Mouse (Mus musculus): ENCODE measurements around the gene Atp5k. TPM values are rescaled to one million over a fixed set of nuclear protein-coding genes. Genes with fewer than 3 reads are reported as not detected.

Atp5k gene
- polyA plus RNA-seq (2016; fragmentation: Nextera tagmentation; extraction: Ambion mirVana): 521 and 675 TPM in 2 replicates

GRCm38 (mm10) chr5:108433804-108434587, at the start of gene Atp5k:
Gene Atp5k, minus strand, starts transcription at chr5:108434448.
- Histone ChIP-seq H3K4me1 (peaks cover 15% of the 10 kb centered on the region), H3K36me3 (peaks cover 34% of the 10 kb centered on the region), H3K9me3 (no peaks in the 10 kb centered on the region), H3K27me3 (ENCODE audit: insufficient read depth, poor library complexity, severe bottlenecking) (peaks cover 19% of the 10 kb centered on the region; the same call in 1 of the 2 replicates), H3K27ac (peak within 1 kb of the TSS; percentile 96), H3K4me3 (peak within 1 kb of the TSS; percentile 98)
- WGBS: 1% methylated on average over 42 of the region's 42 CpGs
- peak; percentile 97 for DNase-seq (ENCODE audit: low spot score)

GRCm38 (mm10) chr5:108483006-108483405, 48.8 kb upstream of the Atp5k start:
- peaks cover 50% of the 10 kb centered on the region for H3K36me3 ChIP-seq
- WGBS: 96% methylated on average over 6 of the region's 6 CpGs
- no peak overlapping the region for H3K27ac ChIP-seq
- no peaks in the 10 kb centered on the region for H3K4me1 ChIP-seq
- no peaks in the 10 kb centered on the region for H3K9me3 ChIP-seq
- DNase-seq (ENCODE audit: low spot score): no peak
- H3K4me3 ChIP-seq: no peak overlapping the region
- no peaks in the 10 kb centered on the region for H3K27me3 ChIP-seq (ENCODE audit: insufficient read depth, poor library complexity, severe bottlenecking)

DNA sequence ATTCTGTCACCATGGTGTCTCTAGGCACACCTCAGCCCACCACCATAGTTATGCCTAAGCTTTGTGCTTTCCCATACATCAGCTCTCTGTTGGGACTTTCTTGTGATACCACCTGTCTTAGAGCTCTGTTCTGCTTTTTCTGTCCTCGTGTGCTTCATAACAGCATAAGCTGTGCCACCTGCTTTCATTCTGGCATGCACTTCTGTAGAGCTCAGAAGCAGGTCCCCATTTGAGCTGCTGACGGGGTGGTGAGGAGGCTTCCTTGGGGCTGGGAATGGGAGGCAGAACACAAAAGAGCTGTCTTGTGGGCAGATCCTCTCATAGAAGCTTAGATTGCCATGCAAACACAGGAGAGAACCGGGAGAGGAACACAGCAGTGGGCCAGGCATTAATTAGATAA, 41.7 kb upstream of the Atp5k start:
- no peaks in the 10 kb centered on the region for H3K9me3 ChIP-seq
- H3K27ac ChIP-seq: no peak overlapping the region
- H3K27me3 ChIP-seq (ENCODE audit: insufficient read depth, poor library complexity, severe bottlenecking): no peaks in the 10 kb centered on the region
- peak; percentile 10 for DNase-seq (ENCODE audit: low spot score)
- 89% methylated on average over 3 of the region's 3 CpGs for WGBS
- peaks cover 81% of the 10 kb centered on the region for H3K36me3 ChIP-seq
- no peaks in the 10 kb centered on the region for H3K4me1 ChIP-seq
- H3K4me3 ChIP-seq: no peak overlapping the region

DNA sequence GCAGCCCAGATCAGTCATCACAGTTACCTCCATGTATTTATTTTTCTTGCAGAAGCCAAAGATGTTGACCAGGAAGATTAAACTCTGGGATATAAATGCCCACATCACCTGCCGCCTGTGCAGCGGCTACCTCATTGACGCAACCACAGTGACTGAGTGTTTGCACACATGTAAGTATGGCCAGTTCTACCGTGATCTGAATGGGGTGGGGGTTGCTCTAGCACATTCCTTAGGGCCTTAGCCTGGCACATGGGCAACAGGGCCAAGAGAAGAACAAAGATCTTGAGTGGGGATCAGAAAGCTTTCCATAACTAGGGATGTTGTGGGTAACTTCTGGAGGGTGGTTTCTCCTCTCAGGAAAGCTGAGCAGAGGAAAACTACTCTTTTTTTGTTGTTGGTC, 39.5 kb upstream of the Atp5k start:
- no peak for DNase-seq (ENCODE audit: low spot score)
- H3K27me3 ChIP-seq (ENCODE audit: insufficient read depth, poor library complexity, severe bottlenecking): no peaks in the 10 kb centered on the region
- peaks cover 75% of the 10 kb centered on the region for H3K36me3 ChIP-seq
- H3K9me3 ChIP-seq: no peaks in the 10 kb centered on the region
- no peak overlapping the region for H3K4me3 ChIP-seq
- 94% methylated on average over 4 of the region's 4 CpGs for WGBS
- no peaks in the 10 kb centered on the region for H3K4me1 ChIP-seq
- no peak overlapping the region for H3K27ac ChIP-seq

- Histone ChIP-seq H3K27me3 (ENCODE audit: insufficient read depth, poor library complexity, severe bottlenecking) (no peaks in the 10 kb centered on the region), H3K4me3 (no peak overlapping the region), H3K9me3 (no peaks in the 10 kb centered on the region), H3K36me3 (peaks cover 39% of the 10 kb centered on the region), H3K4me1 (peaks cover 14% of the 10 kb centered on the region), H3K27ac (no peak overlapping the region)
- 85% methylated on average over 7 of the region's 7 CpGs for WGBS
- DNase-seq (ENCODE audit: low spot score): no peak
Measured at GRCm38 (mm10) chr5:108469617-108470016, 35.4 kb upstream of the Atp5k start.

- H3K9me3 ChIP-seq: no peaks in the 10 kb centered on the region
- no peak overlapping the region for H3K27ac ChIP-seq
- peaks cover 42% of the 10 kb centered on the region for H3K4me1 ChIP-seq
- 92% methylated on average over 1 of the region's 1 CpGs for WGBS
- H3K4me3 ChIP-seq: no peak overlapping the region
- no peaks in the 10 kb centered on the region for H3K27me3 ChIP-seq (ENCODE audit: insufficient read depth, poor library complexity, severe bottlenecking)
- no peak for DNase-seq (ENCODE audit: low spot score)
- peaks cover 10% of the 10 kb centered on the region; the same call in 1 of the 2 replicates for H3K36me3 ChIP-seq
Measured at GRCm38 (mm10) chr5:108466647-108467046, 32.4 kb upstream of the Atp5k start.

GRCm38 (mm10) chr5:108465131-108465891, 31.1 kb upstream of the Atp5k start:
- Histone ChIP-seq H3K27me3 (ENCODE audit: insufficient read depth, poor library complexity, severe bottlenecking) (no peaks in the 10 kb centered on the region), H3K36me3 (peaks cover 5% of the 10 kb centered on the region; the same call in 1 of the 2 replicates), H3K9me3 (no peaks in the 10 kb centered on the region), H3K4me1 (peaks cover 42% of the 10 kb centered on the region), H3K27ac (no peak overlapping the region), H3K4me3 (no peak overlapping the region)
- WGBS: 67% methylated on average over 6 of the region's 6 CpGs
- no peak for DNase-seq (ENCODE audit: low spot score)

- 50% methylated on average over 4 of the region's 4 CpGs for WGBS
- peaks cover 19% of the 10 kb centered on the region; the same call in 1 of the 2 replicates for H3K27me3 ChIP-seq (ENCODE audit: insufficient read depth, poor library complexity, severe bottlenecking)
- H3K4me1 ChIP-seq: peaks cover 42% of the 10 kb centered on the region
- peak overlapping the region; percentile 97 for H3K27ac ChIP-seq
- no peaks in the 10 kb centered on the region for H3K36me3 ChIP-seq
- peak; percentile 71 for DNase-seq (ENCODE audit: low spot score)
- H3K4me3 ChIP-seq: peak overlapping the region; percentile 84
- no peaks in the 10 kb centered on the region for H3K9me3 ChIP-seq
Measured at GRCm38 (mm10) chr5:108462446-108462845, 28.2 kb upstream of the Atp5k start.

- DNase-seq (ENCODE audit: low spot score): peak; percentile 99
- no peaks in the 10 kb centered on the region for H3K36me3 ChIP-seq
- peak within 1 kb of the TSS; percentile 97 for H3K27ac ChIP-seq
- H3K9me3 ChIP-seq: no peaks in the 10 kb centered on the region
- peaks cover 19% of the 10 kb centered on the region; the same call in 1 of the 2 replicates for H3K27me3 ChIP-seq (ENCODE audit: insufficient read depth, poor library complexity, severe bottlenecking)
- under 1% methylated on average over 62 of the region's 62 CpGs for WGBS
- peaks cover 35% of the 10 kb centered on the region for H3K4me1 ChIP-seq
- H3K4me3 ChIP-seq: peak within 1 kb of the TSS; percentile 84
Measured at GRCm38 (mm10) chr5:108461082-108462065, 27.1 kb upstream of the Atp5k start, which contains the start of gene Pcgf3. Gene Pcgf3, plus strand, starts transcription at chr5:108461232.

DNA sequence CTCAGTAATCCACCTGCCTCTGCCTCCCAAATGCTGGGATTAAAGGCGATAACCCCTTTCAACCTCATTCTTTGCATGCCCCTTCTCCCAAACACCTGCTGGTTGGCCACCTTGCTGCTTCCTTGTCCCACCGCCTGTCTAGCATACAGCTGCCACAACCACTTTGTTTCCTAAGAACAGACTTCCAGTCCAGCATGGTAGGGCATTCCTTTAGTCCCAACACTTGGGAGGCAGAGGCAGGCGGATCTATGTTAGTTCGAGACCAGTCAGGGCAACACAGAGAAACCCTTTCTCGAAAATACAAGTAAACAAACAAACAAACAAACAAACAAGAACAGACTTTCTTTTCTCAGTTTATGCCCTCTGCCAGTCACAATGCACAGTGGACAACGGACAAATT, 26.2 kb upstream of the Atp5k start:
- peak; percentile 60 for DNase-seq (ENCODE audit: low spot score)
- Histone ChIP-seq H3K4me3 (peak overlapping the region; percentile 84), H3K27ac (peak overlapping the region; percentile 97), H3K4me1 (peaks cover 27% of the 10 kb centered on the region), H3K9me3 (no peaks in the 10 kb centered on the region), H3K36me3 (no peaks in the 10 kb centered on the region), H3K27me3 (ENCODE audit: insufficient read depth, poor library complexity, severe bottlenecking) (peaks cover 19% of the 10 kb centered on the region; the same call in 1 of the 2 replicates)
- 37% methylated on average over 6 of the region's 6 CpGs for WGBS

GRCm38 (mm10) chr5:108458706-108459105, 24.5 kb upstream of the Atp5k start:
- no peaks in the 10 kb centered on the region for H3K36me3 ChIP-seq
- no peak overlapping the region for H3K27ac ChIP-seq
- peaks cover 19% of the 10 kb centered on the region; the same call in 1 of the 2 replicates for H3K27me3 ChIP-seq (ENCODE audit: insufficient read depth, poor library complexity, severe bottlenecking)
- WGBS: 78% methylated on average over 2 of the region's 2 CpGs
- no peaks in the 10 kb centered on the region for H3K9me3 ChIP-seq
- DNase-seq (ENCODE audit: low spot score): peak; percentile 36
- peaks cover 19% of the 10 kb centered on the region for H3K4me1 ChIP-seq
- no peak overlapping the region for H3K4me3 ChIP-seq

GRCm38 (mm10) chr5:108454094-108454493, 19.8 kb upstream of the Atp5k start:
- peaks cover 10% of the 10 kb centered on the region; the same call in 1 of the 2 replicates for H3K27me3 ChIP-seq (ENCODE audit: insufficient read depth, poor library complexity, severe bottlenecking)
- H3K27ac ChIP-seq: no peak overlapping the region
- WGBS: 58% methylated on average over 3 of the region's 3 CpGs
- no peak overlapping the region for H3K4me3 ChIP-seq
- no peaks in the 10 kb centered on the region for H3K9me3 ChIP-seq
- DNase-seq (ENCODE audit: low spot score): no peak
- peaks cover 8% of the 10 kb centered on the region for H3K4me1 ChIP-seq
- no peaks in the 10 kb centered on the region for H3K36me3 ChIP-seq
